10 mouse cellular contexts compared by ENCODE assay signal in the genomic region with DNA sequence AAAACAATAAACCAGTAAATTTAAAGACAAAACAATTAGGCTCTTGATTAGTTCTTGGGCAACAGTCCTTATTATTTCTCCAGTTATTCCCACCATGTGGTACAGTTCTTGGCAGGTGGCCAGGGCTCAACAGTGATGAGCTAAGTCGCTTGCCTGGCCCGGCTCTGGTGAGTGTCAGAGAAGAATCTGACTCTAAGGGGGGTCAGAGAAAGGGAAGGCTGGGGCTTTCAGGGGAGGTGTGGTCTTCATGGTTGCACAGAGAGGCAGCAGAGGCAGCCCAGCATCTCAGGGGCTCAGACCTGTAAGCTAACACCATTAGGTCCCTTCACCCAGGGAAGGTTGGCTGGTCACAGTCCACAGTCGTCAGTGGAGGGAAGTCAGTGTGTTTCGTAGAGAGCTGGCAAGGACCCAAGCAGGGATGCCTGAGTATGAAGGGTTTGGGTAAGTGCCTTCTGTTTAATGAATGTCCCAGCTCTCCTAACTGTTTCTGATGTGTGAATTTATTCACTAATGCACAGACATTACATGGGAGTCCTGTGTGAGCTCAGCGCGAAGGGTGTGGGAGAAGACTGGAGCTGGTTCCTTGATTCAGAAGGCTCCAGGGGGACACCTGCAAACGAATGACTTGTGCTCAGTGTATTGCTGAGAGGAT. TPM values are rescaled to one million over a fixed set of nuclear protein-coding genes. Genes with fewer than 3 reads are reported as not detected.
A peak's percentile ranks its signal among the peaks of the same experiment; 100 is the strongest.
DNase-seq lines count a peak whose midpoint lies in the region; ATAC-seq lines count a peak whose summit lies in the region.
"Had no signal": no experiment of that assay in that cellular context is flagged by ENCODE, and none has a peak within 500 bp of the region (broad histone marks: within the 10 kb centered on the region; RNA-seq: fewer than 3 reads in every experiment).

No protein-coding gene starts in this region.

- peaks cover 6% of the 10 kb centered on the region for H3K4me1 ChIP-seq in heart, embryonic 15.5 days (replicated peaks)
- peaks cover 9% of the 10 kb centered on the region for H3K4me1 ChIP-seq in midbrain, embryonic 16.5 days (ENCODE audit: control insufficient read depth, insufficient read depth, low read length)
- H3K4me1 ChIP-seq in midbrain, embryonic 15.5 days = peaks cover 11% of the 10 kb centered on the region; the same call in 1 of the 2 replicates
- peaks cover 8% of the 10 kb centered on the region; the same call in 1 of the 2 replicates for H3K4me1 ChIP-seq in hindbrain, embryonic 14.5 days (replicated peaks; ENCODE audit: control insufficient read depth, insufficient read depth, low read length)

- no peaks in the 10 kb centered on the region for H3K27me3 ChIP-seq in heart, embryonic 15.5 days
- no peaks in the 10 kb centered on the region for H3K27me3 ChIP-seq in midbrain, embryonic 16.5 days (ENCODE audit: control insufficient read depth, insufficient read depth, low read depth, low read length)
- no peaks in the 10 kb centered on the region for H3K27me3 ChIP-seq in midbrain, embryonic 15.5 days (replicated peaks)
- H3K27me3 ChIP-seq in hindbrain, embryonic 14.5 days (ENCODE audit: control insufficient read depth, insufficient read depth, low read length) = no peaks in the 10 kb centered on the region
- H3K27me3 ChIP-seq: limb, embryonic 15.5 days had no signal

- H3K4me3 ChIP-seq in heart, embryonic 15.5 days = no peak overlapping the region
- H3K4me3 ChIP-seq in midbrain, embryonic 16.5 days (ENCODE audit: low read depth, low read length) = no peak overlapping the region
- H3K4me3 ChIP-seq in midbrain, embryonic 15.5 days = no peak overlapping the region
- no peak overlapping the region for H3K4me3 ChIP-seq in hindbrain, embryonic 14.5 days (replicated peaks; ENCODE audit: low read length)
- H3K4me3 ChIP-seq: limb, embryonic 15.5 days had no signal

- 32% methylated on average over 7 of the region's 7 CpGs for WGBS in heart, embryonic 15.5 days
- WGBS in midbrain, embryonic 16.5 days = 50% methylated on average over 7 of the region's 7 CpGs
- WGBS in midbrain, embryonic 15.5 days = 47% methylated on average over 7 of the region's 7 CpGs
- WGBS in hindbrain, embryonic 14.5 days = 37% methylated on average over 7 of the region's 7 CpGs

- H3K36me3 ChIP-seq in heart, embryonic 15.5 days = no peaks in the 10 kb centered on the region
- H3K36me3 ChIP-seq in midbrain, embryonic 16.5 days (ENCODE audit: control insufficient read depth, insufficient read depth, low read length) = no peaks in the 10 kb centered on the region
- no peaks in the 10 kb centered on the region for H3K36me3 ChIP-seq in midbrain, embryonic 15.5 days (replicated peaks)
- H3K36me3 ChIP-seq in hindbrain, embryonic 14.5 days (replicated peaks; ENCODE audit: control insufficient read depth, insufficient read depth) = no peaks in the 10 kb centered on the region
- H3K36me3 ChIP-seq: limb, embryonic 15.5 days had no signal

- H3K9ac ChIP-seq in heart, embryonic 15.5 days = no peak overlapping the region
- no peak overlapping the region for H3K9ac ChIP-seq in midbrain, embryonic 16.5 days (ENCODE audit: low read depth, low read length)
- H3K9ac ChIP-seq in midbrain, embryonic 15.5 days = no peak overlapping the region
- H3K9ac ChIP-seq in hindbrain, embryonic 14.5 days = no peak overlapping the region
- H3K9ac ChIP-seq: limb, embryonic 15.5 days had no signal

- DNase-seq in heart, adult 8-10 months (ENCODE audit: low spot score) = no peak
- DNase-seq in hindbrain, embryonic 14.5 days (ENCODE audit: low spot score) = peak; percentile 71
- DNase-seq in right cerebral cortex, postnatal 14 days = peak; percentile 57
- no peak for DNase-seq in yolk sac, embryonic 10.5 days (ENCODE audit: low spot score)
- DNase-seq in adipocyte (ENCODE audit: low spot score) = no peak

- 0 out of 2 replicates have a peak, but pooled peaks have one; percentile 48 for ATAC-seq in heart, embryonic 15.5 days (replicated peaks; ENCODE audit: insufficient number of reproducible peaks, insufficient read depth, low FRiP score, low read depth)
- ATAC-seq in midbrain, embryonic 16.5 days = peak; percentile 45; the same call in 1 of the 2 replicates
- ATAC-seq in midbrain, embryonic 15.5 days (replicated peaks) = no peak
- no peak for ATAC-seq in hindbrain, embryonic 14.5 days (ENCODE audit: low FRiP score)

- no peak overlapping the region for H3K4me2 ChIP-seq in heart, embryonic 15.5 days
- H3K4me2 ChIP-seq in midbrain, embryonic 16.5 days (ENCODE audit: low read length) = no peak overlapping the region
- H3K4me2 ChIP-seq in midbrain, embryonic 15.5 days = no peak overlapping the region
- H3K4me2 ChIP-seq in hindbrain, embryonic 14.5 days (replicated peaks) = no peak overlapping the region
- H3K4me2 ChIP-seq: limb, embryonic 15.5 days had no signal

- H3K27ac ChIP-seq in heart, embryonic 15.5 days = no peak overlapping the region
- H3K27ac ChIP-seq in midbrain, embryonic 16.5 days (ENCODE audit: low read length) = no peak overlapping the region
- no peak overlapping the region for H3K27ac ChIP-seq in midbrain, embryonic 15.5 days
- no peak overlapping the region for H3K27ac ChIP-seq in hindbrain, embryonic 14.5 days
- H3K27ac ChIP-seq: limb, embryonic 15.5 days had no signal

- no peaks in the 10 kb centered on the region for H3K9me3 ChIP-seq in heart, embryonic 15.5 days (replicated peaks)
- H3K9me3 ChIP-seq in midbrain, embryonic 16.5 days (replicated peaks; ENCODE audit: control insufficient read depth, low read length, poor library complexity, severe bottlenecking) = no peaks in the 10 kb centered on the region
- no peaks in the 10 kb centered on the region for H3K9me3 ChIP-seq in midbrain, embryonic 15.5 days
- no peaks in the 10 kb centered on the region for H3K9me3 ChIP-seq in hindbrain, embryonic 14.5 days (ENCODE audit: control insufficient read depth, low read length)
- H3K9me3 ChIP-seq: limb, embryonic 15.5 days had no signal

RNA-seq across cellular contexts. Expression of gene Cdh13, which starts 12.7 kb away (rescaled TPM):
- polyA plus RNA-seq in heart, embryonic 15.5 days (2015; fragmentation: Nextera tagmentation; extraction: Ambion mirVana) = 55.2 and 63.9 TPM in 2 replicates
- total RNA-seq in heart, adult 8-10 months (2022) = 100 to 1,000 TPM; 189 to 215 (median 197) TPM
- polyA plus RNA-seq in midbrain, embryonic 16.5 days (2015; fragmentation: Nextera tagmentation; extraction: Ambion mirVana) = 98.0 and 159 TPM in 2 replicates
- 110 TPM in 2 replicates for polyA plus RNA-seq in midbrain, embryonic 15.5 days (2015; fragmentation: Nextera tagmentation; extraction: Ambion mirVana)
- 134 and 166 TPM in 2 replicates for polyA plus RNA-seq in hindbrain, embryonic 14.5 days (2014; fragmentation: Nextera tagmentation; extraction: Ambion mirVana)
- total RNA-seq: MEL had no signal

Comparison
In these comparisons a context has a peak if more than half of its experiments do, and no peak if none do; other contexts are left out.
1. ATAC-seq: peak in heart, embryonic 15.5 days (single experiment) and midbrain, embryonic 16.5 days (single experiment); none in midbrain, embryonic 15.5 days (single experiment) and hindbrain, embryonic 14.5 days (single experiment).
2. DNase-seq: peak in hindbrain, embryonic 14.5 days (single experiment) and right cerebral cortex, postnatal 14 days (single experiment); none in heart, adult 8-10 months (single experiment), yolk sac, embryonic 10.5 days (single experiment) and adipocyte (single experiment).